Mouse (Mus musculus) retina, postnatal 1 day (tissue): ENCODE measurements around the gene Gps1.
"Not testable (repeated sequence)": the region's sequence is repeated elsewhere in the genome, so short reads cannot be mapped to it uniquely, and the experiment has no call there.

Experiments
- DNase-seq: peaks from one replicate; pipeline ENCODE4 v3.0.0-alpha.2; 2012

Gene Gps1

DNA sequence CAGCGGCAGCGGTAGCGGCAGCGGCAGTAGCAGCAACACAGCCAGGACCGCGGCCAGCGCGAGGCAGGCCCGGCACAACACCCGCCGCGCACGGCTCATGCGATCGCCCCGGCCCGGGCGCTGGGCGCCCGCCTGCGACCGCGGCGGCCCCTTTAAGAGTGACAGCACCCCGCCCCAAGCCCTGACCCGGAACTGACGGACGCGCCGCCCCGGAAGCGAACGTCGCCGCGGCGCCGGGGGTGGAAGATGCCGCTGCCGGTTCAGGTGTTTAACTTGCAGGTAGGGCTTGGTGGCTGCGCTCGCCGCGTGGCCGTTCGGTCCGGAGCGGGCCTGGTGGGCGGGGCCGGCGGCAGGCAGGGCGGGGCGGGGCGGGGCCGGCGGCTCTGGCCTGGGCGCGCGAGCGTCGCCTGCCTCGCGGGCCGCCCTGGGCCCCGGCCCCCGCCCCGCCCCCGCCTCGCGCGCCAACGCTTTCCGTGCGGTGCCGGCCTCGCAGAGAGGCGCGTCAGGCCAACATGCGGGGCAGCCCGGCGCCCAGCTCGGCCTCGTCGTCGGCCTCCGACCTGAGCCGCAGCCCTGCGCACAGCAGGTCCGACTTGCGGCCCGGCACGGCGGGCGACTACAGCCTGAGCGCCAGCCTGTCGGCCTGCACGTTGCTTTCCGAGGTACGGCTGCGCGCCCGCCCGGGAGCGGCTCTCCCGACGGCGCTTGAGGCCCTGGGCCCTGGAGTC is at the start of gene Gps1, which contains the start of gene Rfng:
Gene Gps1 (plus strand): TSS at position 209 of the 728 bp plus-strand sequence.
Gene Rfng (minus strand): TSS at position 144 of the 728 bp plus-strand sequence.
- DNase-seq = peak; percentile 87

DNA sequence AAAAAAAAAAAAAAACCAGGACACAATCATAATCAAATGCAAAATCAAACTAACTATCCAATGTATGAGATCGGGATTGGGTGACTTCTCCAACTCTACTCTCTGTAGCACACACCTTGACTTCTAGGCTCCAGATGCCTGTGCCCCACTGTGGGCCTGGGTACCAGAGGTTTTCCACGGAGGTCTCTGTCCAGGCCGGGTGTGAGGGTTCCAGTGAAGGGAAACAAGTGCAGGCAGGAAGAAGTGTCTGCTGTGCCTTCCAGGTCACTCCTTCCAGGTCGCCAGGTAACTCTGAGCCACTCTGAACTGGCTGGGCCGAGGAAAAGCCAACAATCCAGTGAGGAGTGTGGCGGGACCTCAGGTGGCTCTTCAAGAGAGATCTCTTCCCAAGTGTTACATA is 47.6 kb upstream of the Gps1 start:
- no peak for DNase-seq

- DNase-seq = no peak
These were observed 43.1 kb upstream of the Gps1 start for GRCm38 (mm10) chr11:120740981-120741380.

GRCm38 (mm10) chr11:120744121-120744701 is 39.9 kb upstream of the Gps1 start:
- no peak for DNase-seq

DNA sequence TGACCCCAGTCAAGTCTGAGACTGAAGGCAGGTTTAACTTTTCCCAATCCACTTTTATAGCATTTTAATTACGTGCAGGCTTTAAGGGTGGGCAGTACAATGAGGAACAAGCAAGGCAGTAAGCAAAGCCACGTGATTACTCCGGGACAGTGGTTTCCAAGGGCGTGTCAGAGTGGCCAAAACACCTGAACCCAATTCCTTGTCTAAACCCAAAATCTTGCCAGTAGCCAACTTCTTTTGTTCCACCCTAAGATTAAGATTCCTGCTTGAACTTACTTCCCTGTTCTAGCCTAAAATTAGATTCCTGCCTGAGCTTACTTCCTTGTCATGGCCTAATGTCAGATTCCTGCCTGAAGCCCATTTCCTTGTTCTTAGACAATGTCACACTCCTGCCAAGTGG is 36.1 kb upstream of the Gps1 start:
- no peak for DNase-seq

DNA sequence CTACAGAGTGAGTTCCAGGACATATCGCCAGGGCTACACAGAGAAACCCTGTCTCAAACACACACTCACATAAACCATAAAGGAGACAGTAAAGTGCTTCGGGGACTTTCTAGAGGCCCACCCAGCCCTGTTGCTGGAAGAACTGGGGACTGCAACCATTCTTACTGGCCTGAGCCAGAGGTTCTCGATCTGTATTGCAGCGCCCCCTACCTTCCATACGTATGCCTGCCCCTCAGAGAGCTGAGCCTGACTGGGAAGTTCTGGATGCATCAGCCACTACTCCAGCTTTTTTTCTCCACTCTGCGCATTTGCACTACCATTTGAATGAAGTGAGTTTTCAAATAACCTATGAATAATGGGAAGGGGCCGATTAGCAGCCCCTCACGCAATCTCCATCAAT is 34.6 kb upstream of the Gps1 start:
- DNase-seq = peak; percentile 46

GRCm38 (mm10) chr11:120751606-120752005 is 32.5 kb upstream of the Gps1 start:
- DNase-seq = no peak

DNA sequence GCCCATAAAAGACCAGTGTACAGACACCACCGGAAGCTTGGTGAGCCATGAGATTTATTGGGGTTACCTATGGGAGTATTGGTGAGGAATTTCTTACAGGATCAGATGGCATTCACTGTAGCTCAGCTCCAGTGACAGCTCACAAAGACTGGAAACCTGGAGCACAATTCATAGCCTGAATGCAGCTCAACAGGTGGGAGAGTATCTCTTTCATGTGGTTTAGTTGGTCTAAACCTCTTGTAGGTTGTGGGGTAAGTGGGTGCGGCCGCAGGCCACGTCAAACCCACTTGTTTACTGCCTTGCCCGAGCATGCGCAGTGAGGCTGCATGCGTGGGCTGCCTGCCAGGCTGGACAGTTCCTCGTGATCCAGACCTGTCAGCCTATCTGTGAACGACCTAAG is 23.8 kb upstream of the Gps1 start:
- no peak for DNase-seq

- DNase-seq = peak; percentile 20
These were observed 22.0 kb upstream of the Gps1 start for GRCm38 (mm10) chr11:120761811-120762671.

DNA sequence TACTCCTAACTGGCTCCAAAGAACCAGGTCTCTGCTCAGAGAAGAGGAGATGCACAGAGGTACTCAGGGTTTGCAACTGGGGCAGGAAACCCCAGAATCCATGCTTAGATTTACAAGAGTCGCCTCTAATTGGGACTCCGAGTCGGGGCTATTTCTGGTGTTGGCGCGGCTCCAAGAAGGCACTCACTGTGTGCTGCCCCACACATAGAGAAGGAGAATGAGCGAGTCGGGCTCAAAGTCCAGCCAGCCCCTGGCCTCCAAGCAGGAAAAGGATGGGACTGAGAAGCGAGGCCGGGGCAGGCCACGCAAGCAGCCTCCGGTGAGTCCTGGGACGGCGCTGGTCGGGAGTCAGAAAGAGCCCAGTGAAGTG is 21.4 kb upstream of the Gps1 start, which contains the start of gene Hmga1b:
Gene Hmga1b (plus strand): TSS at position 123 of the 370 bp plus-strand sequence.
- peak; percentile 28 for DNase-seq

GRCm38 (mm10) chr11:120763121-120763999 is 20.7 kb upstream of the Gps1 start:
- not testable (repeated sequence) for DNase-seq

GRCm38 (mm10) chr11:120767023-120767422 is 17.0 kb upstream of the Gps1 start:
- not testable (repeated sequence) for DNase-seq

- no peak for DNase-seq
These were observed 15.9 kb upstream of the Gps1 start for GRCm38 (mm10) chr11:120768206-120768605.

DNA sequence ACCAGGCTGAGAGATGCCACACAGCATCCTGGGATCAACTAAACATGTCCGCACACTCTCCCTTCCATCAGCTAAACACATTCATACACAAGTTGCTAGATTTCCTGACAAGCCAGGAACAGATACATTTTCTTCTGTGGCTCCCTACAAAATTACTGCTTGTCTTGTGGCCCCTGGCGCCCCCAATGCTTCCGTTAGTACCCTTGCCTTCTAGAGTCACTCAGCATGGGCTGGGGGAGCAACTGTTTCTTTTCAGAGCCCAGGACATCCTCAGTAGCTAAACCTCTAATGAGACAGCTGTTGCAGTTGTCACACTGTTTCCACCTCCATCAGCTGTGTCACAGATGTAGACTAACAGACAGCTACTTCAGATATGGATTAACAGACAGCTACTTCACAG is 11.3 kb upstream of the Gps1 start:
- DNase-seq = no peak

DNA sequence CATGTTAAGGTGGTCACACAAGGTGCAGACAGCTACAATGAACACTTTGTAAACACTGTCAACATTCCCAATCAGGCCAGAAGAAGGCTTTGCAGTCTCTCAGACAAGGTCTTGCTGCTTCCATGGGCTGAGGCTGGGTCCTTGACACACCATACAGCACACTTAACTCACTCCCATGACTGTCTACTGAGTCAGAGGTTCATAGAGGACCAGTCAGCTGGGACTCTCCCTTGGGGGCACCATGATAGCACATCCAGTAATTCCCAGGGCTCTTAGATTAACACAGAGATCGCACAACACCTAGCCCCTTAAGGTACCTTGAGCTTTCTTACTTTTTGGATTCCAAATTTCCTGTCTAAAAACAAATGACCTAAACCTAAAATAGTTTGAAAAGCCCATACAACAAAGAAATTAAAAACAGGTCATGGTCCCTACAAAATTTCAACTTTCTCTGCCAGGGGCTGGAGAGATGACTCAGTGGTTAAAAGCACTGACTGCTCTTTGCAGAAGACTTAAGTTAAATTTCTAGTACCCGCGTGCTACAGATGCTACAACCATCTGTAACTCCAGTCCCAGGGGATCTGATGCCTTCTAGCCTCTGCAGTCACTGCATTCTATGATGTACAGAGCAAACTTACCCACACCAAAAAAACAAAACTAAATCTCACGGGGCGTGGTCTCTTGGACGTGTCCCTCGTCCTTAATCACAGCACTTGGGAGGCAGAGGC is 10.4 kb upstream of the Gps1 start:
- no peak for DNase-seq

- peak; percentile 93 for DNase-seq
These were observed 8.2 kb upstream of the Gps1 start for GRCm38 (mm10) chr11:120775774-120776469.

DNA sequence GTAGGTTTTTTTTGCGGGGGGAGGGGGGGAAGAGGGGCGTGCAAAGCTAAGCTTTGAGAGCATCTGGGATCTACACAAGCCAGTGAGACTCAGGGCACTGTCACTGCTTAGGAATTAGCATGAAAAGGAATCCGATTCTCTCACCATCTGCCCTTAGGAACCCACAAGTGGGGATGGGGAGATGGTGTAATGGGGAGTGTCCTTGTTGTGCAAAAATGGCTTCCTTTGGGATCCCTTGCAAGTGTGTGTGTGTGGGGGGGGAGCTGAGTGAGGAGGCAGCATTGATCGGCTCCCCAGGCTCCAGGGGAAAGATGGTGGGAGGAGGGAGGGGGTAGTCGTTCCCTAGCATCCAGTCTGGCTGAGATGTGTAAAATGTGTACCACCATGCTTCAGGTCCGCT is 6.9 kb upstream of the Gps1 start:
- peak; percentile 32 for DNase-seq

GRCm38 (mm10) chr11:120779876-120780275 is 4.2 kb upstream of the Gps1 start:
- no peak for DNase-seq

DNA sequence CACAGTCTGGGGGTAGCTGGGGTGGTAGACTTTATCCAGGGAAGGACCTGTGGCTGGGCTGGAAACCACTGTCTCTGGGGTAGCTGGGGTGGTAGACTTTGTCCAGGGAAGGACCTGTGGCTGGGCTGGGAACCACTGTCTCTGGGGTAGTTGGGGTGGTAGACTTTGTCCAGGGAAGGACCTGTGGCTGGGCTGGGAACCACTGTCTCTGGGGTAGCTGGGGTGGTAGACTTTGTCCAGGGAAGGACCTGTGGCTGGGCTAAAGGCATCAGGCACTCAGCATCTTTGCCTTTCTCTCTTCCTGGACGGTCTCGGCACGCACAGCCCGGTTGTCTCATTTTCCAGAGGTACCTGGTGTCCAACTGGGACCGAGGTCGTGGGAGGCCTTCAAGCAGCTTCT is 2.7 kb upstream of the Gps1 start:
- not testable (repeated sequence) for DNase-seq

GRCm38 (mm10) chr11:120783426-120784063 is 527 bp upstream of the Gps1 start:
- DNase-seq = no peak

- DNase-seq = no peak
These were observed 1.1 kb downstream of the Gps1 start for GRCm38 (mm10) chr11:120785145-120785544.
